Mouse (Mus musculus) monocyte, adult 2 months (primary cell): ENCODE data around the gene Clip3.
A peak's percentile ranks its signal among the peaks of the same experiment; 100 is the strongest.

ENCODE experiments used
- DNase-seq, 2 experiments: peaks; one replicate each; pipeline ENCODE4 v3.0.0; 2022; ENCODE audit warnings: low spot score in 2 of 2, low read depth in 1 of 2

Gene Clip3

DNA sequence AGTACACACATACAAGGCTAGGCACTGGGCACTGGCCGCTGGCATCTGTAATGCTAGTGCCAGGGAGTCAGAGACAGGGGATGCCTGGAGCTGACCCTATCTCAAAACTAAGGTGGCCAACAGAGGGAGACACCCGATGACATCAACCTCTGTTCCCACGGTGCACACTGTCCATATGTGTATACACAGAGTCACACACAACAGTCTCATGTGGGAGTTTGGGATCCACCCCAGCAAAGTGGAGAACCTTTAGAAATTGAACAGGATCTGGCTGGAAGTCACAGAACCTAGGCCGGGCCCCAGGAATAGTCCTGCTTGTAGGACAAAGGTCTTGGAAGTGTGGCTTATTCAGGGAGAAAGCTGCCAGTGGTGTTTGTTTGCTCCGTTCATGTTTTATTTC lies 2.8 kb downstream of the Clip3 start:
- no peak for DNase-seq

DNA sequence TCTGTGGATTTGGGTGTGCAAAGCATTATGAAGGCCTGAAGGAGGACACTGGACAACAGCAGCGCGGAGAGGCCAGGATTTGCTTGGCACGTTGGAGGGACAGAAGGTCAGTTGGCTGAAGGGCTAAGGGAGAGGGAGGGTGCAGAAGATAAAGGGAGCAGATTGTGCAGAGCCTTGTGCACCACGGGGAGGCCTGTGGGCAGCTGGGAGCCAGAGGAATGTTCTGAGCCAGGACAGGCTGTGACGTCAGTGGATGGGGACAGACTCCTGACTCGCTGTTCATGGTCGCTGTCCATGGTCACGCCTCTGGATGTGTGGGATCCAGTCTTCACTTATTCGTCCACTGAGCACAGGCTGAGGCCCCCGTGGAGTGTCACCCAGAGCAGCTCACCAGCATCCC lies 3.6 kb downstream of the Clip3 start:
- no peak for DNase-seq

DNA sequence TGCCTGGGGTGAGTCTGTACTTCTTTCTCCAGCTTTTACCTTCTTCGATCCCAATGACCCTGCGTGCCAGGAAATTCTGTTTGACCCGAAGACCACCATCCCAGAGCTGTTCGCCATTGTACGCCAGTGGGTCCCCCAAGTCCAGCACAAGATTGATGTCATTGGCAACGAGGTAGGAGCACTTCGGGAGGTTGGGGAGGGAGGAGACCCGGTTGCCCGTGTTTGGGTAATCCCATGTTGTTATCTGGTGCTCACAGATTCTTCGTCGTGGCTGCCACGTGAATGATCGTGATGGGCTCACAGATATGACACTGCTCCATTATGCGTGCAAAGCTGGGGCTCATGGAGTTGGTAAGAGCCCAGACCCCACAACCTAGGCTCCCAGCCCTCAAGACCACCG lies 5.3 kb downstream of the Clip3 start:
- no peak for DNase-seq

DNA sequence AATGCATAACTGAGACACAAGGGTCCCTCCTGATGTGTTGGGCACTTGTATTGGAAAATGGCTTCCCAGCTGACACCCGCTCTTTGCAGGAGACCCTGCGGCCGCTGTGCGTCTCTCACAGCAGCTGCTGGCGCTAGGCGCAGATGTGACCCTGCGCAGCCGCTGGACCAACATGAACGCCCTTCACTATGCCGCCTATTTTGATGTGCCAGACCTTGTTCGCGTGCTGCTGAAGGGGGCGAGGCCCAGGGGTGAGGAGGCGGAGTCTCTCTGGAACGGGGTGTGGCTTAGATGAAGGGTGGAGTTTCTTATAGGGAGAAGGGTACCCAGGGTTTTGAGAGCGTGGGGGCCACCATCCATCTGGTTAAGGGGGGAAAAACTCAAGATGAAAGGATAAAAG lies 5.7 kb downstream of the Clip3 start:
- no peak for DNase-seq

DNA sequence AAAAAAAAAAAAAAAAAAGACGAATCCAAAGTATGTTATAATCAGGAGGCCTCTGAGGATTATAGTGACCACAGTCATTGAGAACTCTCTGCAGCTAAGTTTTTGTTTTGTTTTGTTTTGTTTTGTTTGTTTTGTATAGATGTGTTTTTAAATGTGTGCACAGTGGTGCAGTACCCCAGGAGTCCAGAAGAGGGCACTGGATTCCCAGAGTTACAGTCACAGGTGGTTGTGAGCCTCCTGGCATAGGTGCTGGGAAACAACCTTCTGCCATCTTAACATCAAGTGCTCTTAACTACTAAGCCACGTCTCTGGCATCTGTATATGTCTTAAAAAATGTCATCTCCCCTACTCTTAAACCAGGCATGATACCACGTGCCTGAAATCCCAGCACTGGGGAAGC lies 9.4 kb downstream of the Clip3 start:
- DNase-seq, result no peak

DNA sequence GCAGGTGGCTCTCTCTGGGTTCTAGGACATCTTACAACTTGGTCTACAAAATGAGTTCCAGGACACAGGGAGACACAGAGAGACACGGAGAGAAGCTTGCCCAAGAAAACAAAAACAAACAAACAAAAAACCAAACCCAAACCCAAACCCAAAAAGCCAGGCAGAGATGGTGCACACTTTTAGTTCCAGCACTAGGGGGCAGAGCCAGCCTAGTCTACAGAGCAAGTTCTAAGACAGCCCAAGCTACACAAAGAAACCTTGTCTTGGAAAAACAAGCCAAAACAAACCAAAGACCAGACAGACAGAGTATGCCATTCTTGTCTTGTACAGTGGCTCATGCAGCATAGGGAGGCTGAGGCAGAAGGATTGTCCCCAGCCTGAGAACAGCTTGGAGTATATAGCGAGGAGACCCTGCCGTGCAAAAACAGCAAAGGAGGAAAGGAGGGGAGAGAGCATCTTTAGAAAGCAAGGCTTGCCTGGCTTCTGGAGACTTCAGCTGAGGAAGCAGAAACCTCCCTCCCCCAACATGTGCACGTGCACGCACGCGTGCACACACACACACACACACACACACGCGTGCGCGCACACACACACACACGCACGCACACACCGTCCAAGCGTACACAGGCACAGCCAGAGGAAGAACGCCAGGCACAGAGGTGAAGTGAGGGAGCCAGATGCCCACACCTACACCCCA lies 14.7 kb downstream of the Clip3 start:
- DNase-seq, result no peak

DNA sequence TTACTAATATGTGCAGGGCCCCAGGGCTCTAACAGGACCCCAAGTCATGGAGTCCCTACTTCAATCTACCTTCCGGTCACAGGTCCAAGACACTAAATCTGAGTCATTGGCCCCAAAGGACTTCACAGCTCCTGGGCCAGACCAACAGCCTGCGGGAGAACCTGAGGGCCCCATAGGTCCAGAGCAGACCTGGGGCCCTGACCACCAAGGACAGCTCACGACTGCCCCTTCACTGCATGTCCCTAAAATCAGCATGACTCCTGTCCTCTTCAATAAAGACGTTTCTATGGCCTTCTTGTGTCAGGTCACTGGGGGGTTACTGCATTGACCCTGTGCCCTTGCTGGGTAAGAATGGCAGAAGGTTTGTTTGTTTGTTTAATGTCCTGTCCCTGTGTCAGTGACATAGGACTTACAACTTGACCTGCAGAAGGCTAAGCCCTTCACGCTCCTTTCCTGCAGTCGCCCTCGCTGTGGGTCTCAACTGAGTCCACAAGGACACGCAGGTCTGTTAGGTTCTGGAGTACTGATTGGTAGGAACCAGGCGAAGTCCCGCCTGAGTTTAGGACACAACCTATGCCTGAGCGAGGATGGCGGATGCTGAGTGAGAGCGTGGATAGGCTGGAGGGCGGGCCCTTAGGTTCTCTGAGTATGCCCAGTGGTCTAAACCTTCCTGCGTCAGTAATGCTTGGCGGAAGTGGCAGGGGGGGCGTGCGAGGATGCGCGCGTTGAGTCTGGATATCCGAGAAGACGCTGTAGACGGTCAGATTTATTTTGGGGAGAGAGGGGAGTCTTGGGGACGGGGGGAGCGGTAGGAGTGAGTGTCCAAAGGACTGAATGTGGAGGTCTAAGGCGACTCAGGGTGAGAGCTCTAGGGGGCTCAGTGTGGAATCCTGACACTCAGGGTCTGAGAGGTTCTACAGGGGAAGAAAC lies 16.8 kb downstream of the Clip3 start, which contains the start of gene Alkbh6:
Gene Alkbh6 (plus strand): TSS at position 642 of the 930 bp plus-strand sequence.
- DNase-seq, result peak; percentile 82 to 87

DNA sequence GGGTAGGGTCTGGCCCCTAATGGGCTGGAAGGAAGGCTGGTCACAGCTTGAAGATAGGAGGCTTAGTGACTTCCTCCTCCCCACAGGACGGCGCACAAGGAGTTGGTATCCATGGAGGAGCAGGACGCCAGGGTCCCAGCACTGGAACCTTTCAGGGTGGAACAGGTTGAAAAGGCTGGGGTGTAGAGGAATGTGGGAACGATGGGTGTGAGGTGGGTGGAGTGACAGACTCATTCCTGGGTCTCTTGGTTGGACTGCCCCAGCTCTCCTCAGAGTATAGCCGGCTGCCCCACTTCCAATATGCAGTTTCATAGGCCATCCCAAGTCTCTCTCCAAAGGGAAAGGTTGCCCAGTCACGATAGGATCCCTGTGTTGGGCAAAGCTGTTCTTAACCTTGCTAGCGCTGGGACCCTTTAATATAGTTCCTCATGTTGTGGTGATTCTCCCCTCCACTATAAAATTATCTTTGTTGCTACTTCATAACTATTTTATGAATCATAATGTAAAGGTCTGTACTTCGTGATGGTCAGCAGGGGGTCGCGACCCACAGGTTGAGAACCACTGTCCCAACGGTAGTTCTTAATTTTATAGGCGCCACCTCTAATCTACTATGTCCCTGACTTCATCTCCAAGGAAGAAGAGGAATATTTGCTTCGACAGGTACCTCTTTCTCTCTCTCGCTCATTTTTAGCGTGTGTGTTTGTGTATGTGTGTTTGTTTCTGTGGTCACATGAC lies 18.0 kb downstream of the Clip3 start:
- DNase-seq, result no peak

DNA sequence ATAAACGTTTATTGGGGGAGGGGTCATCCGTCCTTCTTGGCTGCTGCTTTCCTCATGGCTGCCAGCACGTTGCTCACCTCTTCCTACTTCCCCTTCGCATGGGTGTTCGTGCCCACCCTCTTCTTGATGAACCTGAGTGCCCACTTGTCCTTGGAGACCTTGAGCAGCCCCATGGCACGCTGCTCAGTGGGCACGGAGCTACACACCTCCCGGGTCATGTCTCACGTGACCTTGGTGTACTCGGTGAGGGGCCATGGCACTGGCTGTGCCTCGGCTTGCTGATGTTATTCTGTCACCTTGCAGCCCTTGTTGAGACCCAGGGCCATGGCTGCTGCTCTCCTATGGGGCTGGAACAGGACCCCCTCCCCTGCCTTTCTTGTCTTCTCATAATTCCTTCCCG lies 18.6 kb downstream of the Clip3 start:
- DNase-seq, result no peak

DNA sequence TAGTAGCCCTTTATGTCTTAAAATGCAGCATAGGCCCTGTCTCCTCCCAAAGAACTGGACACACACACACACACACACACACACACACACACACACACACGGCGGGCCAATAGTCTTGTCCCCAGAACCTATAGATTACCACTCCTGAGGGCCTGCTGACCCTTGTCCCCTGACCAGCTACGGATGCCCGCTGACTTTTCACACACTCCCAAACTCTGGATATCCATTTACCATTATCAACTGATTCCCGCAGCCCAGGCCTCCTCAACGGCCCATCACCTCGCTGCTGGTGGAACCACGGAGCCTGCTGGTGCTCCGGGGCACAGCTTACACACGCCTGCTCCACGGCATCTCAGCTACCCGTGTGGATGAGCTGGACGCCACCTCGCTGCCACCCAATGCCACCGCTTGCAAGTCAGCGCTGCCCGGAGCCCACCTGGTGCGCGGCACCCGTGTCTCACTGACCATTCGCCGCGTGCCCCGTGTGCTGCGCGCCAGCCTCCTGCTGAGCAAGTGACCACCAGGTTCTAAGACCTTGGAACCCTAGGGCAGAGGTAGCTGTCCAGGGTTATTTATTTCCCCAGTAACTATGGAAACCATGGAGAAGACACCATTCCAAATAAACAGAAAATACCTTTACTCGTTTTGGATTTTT lies 22.3 kb downstream of the Clip3 start:
- no peak for DNase-seq

DNA sequence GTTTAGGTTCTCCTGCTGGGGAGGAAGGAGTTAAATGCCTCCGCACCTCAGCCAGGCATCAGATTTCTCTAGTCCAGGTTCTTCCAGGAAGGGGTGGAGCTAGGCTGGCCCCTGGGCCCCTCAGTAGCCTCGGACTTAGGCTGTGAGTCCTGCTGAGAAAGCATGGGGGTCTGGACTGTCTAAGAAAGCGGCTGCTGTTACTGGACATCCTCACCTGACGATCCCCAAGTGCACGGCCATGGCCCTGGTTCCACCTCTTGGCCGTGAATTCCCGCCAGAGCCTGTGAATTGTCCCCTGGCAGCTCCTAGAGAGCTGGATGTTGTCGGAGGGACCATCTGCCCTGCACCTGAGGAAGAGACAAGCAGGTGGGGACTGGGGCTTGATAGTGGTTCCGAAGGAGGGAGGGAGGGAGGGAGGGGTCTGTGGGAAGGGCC lies 23.2 kb downstream of the Clip3 start, which contains the start of gene Syne4:
Gene Syne4 (plus strand): TSS at position 87 of the 435 bp plus-strand sequence.
- DNase-seq, result no peak

DNA sequence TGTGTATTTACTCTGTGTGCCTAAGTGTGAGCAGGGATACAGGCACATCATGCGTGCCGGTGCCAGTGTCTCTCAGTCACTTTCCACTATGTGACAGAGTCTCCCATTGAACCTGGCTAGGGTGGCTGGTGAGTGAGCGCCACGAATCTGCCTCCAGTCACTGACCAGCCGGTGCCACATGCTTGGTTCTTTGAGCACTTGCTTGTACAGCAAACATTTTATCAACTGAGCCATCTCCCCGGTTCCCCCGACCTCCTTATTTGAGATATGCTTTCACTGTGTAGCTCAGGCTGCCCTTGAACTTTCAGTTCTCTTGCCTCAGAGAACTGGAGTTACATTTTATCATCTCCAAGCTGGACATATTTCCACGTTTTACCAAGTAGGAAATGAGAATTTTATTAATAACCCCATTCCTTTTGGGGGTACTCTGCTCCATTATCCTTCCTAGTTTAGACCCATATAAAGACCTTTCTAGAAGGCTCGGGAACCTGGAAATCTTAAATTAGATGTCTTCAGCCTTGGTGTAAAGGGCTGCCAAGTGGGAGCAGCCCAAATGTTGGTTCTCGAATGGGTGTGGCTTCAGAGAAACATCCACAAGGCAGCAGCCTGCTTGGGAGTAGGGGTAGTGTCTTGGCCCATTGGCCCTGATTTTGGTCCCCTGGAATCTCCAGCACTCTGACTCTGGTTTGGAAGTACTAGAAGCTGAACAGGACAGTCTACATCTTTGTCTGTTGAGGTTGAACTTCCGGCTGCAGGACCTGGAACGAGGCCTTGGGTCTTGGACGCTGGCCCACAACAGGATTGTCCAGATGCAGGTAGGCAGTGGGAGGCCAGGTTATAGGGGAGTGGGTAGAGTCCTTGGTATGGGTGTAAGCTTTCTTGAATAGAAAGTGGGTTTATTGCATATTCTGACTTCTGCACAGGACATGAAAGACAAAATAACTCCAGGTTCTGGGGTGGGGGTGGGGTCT lies 24.3 kb downstream of the Clip3 start:
- DNase-seq, result no peak

DNA sequence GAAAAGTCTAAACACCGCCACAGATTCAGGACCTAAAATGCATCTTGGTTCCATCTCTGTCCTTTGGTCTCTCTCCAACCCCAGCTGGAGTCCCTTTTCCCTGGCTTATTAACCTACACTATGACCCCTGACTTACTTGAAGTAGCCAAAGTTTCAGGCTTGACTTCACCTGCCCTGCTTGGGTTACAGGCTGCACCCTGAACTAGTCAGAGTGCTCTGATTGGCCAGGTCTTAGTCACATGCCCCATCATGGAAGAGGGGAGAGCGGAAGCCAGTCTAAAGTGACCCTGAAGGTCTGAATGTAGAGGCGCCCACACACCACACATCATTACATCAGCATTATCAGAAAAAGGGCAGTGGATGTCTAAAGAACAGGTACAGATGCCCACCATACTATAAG lies 26.6 kb downstream of the Clip3 start:
- DNase-seq, result no peak

DNA sequence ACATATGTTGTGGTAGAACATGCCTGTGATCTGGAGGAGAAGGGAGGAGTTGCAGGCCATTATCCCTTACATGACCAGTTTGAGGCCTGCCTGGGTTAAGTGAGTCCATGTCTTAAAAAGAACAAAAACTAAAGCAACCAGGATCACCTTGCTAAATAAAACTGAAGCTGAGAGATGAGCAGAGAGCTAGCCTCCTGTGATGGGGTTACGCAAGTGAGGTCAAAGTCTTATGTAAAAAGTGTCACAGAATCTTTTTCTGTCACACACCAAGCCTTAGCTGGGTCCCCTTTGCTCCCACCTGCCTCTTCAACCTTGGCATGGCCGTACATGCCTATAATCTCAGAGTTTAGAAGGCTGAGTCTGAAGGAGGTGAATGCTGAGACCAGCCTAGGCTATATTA lies 29.4 kb downstream of the Clip3 start:
- DNase-seq, result no peak

DNA sequence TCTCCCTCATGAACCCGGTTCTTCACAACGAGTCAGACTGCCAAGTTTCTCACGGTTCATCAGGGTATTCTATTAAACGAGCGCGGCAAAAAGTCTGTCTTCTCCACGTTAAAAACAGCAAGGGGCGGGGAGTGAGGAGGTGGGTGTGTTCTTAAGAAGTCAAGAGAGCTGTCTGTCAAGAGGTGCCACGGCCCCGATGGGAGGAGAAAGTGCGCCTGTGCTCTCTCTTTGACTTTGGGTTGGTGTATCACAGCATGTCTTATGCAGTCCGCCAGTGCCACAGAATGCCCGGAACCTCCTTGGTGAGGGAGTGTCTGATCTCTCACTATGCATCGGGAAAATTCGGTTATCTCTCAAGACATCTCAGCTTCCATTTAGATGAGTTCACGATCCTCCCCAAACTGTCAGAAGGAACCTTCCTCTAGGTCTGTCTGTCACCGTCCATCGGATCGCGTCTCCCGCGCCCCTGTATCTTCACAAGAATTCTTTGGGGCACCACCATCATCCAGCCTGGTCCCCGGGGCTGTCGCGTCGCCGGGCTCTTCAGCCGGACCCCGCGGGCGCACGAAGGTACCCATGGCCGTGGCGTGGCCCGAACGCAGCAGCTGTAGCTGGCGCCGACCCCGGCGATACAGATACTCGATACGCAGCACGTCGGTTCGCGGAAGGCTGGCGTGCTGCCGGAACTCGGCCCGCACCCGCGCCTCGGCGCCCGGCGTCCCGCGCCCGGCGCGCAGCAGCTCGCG lies 30.2 kb downstream of the Clip3 start, which contains the start of gene E130208F15Rik:
Gene E130208F15Rik (plus strand): TSS at position 202 of the 746 bp plus-strand sequence.
- peak in 1 of 2 experiments; percentile 59 for DNase-seq

DNA sequence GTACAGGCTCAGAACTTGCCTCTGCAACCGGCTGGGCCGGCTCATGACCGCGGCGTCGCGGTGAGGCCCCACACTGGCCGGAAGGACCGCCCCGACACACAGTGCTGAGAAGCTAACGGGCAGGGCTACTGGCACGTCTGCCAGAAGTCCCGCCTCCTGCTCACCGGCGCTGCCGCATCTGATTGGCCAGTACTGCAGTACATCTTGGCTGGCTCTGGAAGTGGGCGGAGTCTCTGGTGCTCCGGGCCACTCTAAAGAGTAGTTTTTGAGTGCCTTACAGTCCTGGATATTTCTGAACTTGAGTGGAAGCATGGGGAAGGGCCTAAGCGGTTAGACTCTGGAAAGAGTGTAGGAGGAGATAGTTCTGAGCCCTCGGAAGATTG lies 30.7 kb downstream of the Clip3 start:
- peak; percentile 88 to 92 for DNase-seq

DNA sequence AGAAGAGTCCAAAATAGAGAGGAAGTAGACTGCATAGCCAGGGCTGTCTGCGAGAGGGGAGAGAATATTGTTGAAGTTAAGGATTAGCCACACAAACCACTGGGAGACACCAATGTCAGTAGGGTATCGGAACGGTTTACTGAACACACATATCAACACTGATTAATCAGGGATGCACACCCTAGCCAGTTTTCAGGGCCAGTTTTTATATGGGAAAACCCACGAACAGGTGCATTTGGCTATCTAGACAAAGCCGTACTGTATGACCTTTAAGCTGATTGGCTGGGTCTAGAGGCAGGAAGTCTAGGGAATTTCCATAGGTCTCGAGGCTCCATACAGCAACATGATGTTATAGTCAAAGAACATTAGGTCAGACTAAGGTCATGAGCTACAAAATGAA lies 31.3 kb downstream of the Clip3 start:
- DNase-seq, result peak in 1 of 2 experiments; percentile 49

DNA sequence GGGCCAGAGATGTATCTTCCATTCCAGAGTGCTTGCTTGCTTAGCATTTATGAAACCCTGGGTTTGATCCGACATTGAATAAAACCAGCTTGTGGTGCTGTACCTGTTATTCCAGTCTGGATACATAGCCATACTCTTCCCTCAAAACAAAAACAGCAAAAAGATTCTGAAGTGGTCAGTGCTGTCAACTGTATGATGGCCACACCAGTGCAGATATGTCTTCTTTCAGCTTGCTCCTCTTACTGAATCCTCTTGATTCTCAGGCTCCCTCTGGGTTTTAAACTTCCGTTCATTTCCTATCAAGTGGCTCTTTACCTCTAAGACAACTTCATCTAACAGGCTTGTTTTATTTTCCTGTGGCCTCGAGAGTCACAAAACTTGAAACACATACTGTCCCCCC lies 32.3 kb downstream of the Clip3 start, which contains the start of gene Sdhaf1:
Gene Sdhaf1 (minus strand): TSS at position 101 of the 400 bp plus-strand sequence.
- no peak for DNase-seq
